Mouse (Mus musculus) spleen, adult 2 months (tissue): Measurements from ENCODE around the gene Msrb3.

Source experiments
- CTCF ChIP-seq: fragments of 200-500 bp; IDR thresholded peaks from 2 replicates; pipeline ENCODE4 v1.5.1; 2011; ENCODE audit warnings: mild to moderate bottlenecking, inconsistent platforms; ENCODE audit not compliant: insufficient read depth, insufficient read length, insufficient replicate concordance; ENCODE audit errors: extremely low read depth
- POLR2A ChIP-seq: fragments of 200-500 bp; IDR thresholded peaks from 2 replicates; pipeline ENCODE4 v1.6.1; 2011; ENCODE audit warnings: low read depth, low read length, inconsistent platforms

DNA sequence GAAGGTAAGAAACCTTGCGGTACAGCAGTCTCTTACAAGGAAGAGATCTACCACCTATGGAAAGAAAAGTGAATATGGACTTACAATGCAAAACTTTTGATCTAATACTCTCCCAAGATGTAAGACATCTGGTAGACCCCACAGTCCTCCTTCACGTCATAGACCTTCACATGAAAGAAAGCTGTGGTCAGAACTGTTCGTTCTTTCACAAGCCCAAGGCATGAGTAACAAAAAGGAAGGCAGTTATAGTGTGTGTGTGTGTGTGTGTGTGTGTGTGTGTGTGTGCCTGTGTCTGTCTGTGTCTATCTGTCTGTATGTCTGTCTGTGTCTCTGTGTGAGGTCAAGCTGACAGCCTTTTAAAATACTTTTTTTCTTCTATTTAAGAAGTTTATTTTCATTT lies 131.5 kb downstream of the Msrb3 start:
- TF ChIP-seq POLR2A (no peak), CTCF (no peak)
